Mouse (Mus musculus): ENCODE measurements around the gene Tshz2. TPM values are rescaled to one million over a fixed set of nuclear protein-coding genes. Genes with fewer than 3 reads are reported as not detected.
"Not testable (repeated sequence)": the region's sequence is repeated elsewhere in the genome, so short reads cannot be mapped to it uniquely, and the experiment has no call there.

The Tshz2 gene
- total and polyA plus RNA-seq, 2 experiments from 2014 or later: 29.0 to 40.2 TPM

- Histone ChIP-seq H3K27ac (no peak overlapping the region), H3K9me3 (ENCODE audit: low read length) (no peaks in the 10 kb centered on the region), H3K9ac (replicated peaks; ENCODE audit: low read length) (no peak overlapping the region), H3K36me3 (ENCODE audit: insufficient read depth, low read length) (no peaks in the 10 kb centered on the region), H3K4me1 (ENCODE audit: insufficient read depth, low read length) (no peaks in the 10 kb centered on the region), H3K4me3 (ENCODE audit: low read length) (no peak overlapping the region), H3K4me2 (ENCODE audit: low read depth, low read length) (no peak overlapping the region), H3K27me3 (ENCODE audit: insufficient read depth, low read length) (no peaks in the 10 kb centered on the region)
- TF ChIP-seq CTCF (IDR thresholded peaks at IDR 0.05; ENCODE audit: low read depth): no peak
- ATAC-seq: no peak
- 59% methylated on average over 4 of the region's 4 CpGs for WGBS
- no peak for DNase-seq (ENCODE audit: low spot score)
Observed at GRCm38 (mm10) chr2:169777242-169777641, 144.4 kb downstream of the Tshz2 start.

- Histone ChIP-seq H3K27me3 (ENCODE audit: insufficient read depth, low read length) (no peaks in the 10 kb centered on the region), H3K4me3 (ENCODE audit: low read length) (no peak overlapping the region), H3K36me3 (ENCODE audit: insufficient read depth, low read length) (no peaks in the 10 kb centered on the region), H3K9me3 (ENCODE audit: low read length) (no peaks in the 10 kb centered on the region), H3K4me1 (ENCODE audit: insufficient read depth, low read length) (no peaks in the 10 kb centered on the region), H3K27ac (no peak overlapping the region), H3K9ac (replicated peaks; ENCODE audit: low read length) (no peak overlapping the region), H3K4me2 (ENCODE audit: low read depth, low read length) (no peak overlapping the region)
- TF ChIP-seq CTCF (IDR thresholded peaks at IDR 0.05; ENCODE audit: low read depth): no peak
- ATAC-seq (no peak), DNase-seq (ENCODE audit: low spot score) (no peak)
- 66% methylated on average over 2 of the region's 2 CpGs for WGBS
Observed at GRCm38 (mm10) chr2:169777764-169778163, 145.0 kb downstream of the Tshz2 start.

GRCm38 (mm10) chr2:169778740-169779345 is 146.0 kb downstream of the Tshz2 start:
- no peaks in the 10 kb centered on the region for H3K4me1 ChIP-seq (ENCODE audit: insufficient read depth, low read length)
- ATAC-seq (no peak), DNase-seq (ENCODE audit: low spot score) (no peak)
- no peak overlapping the region for H3K4me3 ChIP-seq (ENCODE audit: low read length)
- 90% methylated on average over 6 of the region's 6 CpGs for whole genome bisulfite sequencing
- TF ChIP-seq CTCF (IDR thresholded peaks at IDR 0.05; ENCODE audit: low read depth): no peak
- no peaks in the 10 kb centered on the region for H3K9me3 ChIP-seq (ENCODE audit: low read length)
- no peak overlapping the region for H3K27ac ChIP-seq
- H3K27me3 ChIP-seq (ENCODE audit: insufficient read depth, low read length): no peaks in the 10 kb centered on the region
- no peak overlapping the region for H3K4me2 ChIP-seq (ENCODE audit: low read depth, low read length)
- no peaks in the 10 kb centered on the region for H3K36me3 ChIP-seq (ENCODE audit: insufficient read depth, low read length)
- no peak overlapping the region for H3K9ac ChIP-seq (replicated peaks; ENCODE audit: low read length)

- H3K9ac ChIP-seq (replicated peaks; ENCODE audit: low read length); ATAC-seq; DNase-seq (ENCODE audit: low spot score): not testable (repeated sequence)
Observed at GRCm38 (mm10) chr2:169781671-169782070, 148.9 kb downstream of the Tshz2 start.

GRCm38 (mm10) chr2:169782874-169783680 is 150.3 kb downstream of the Tshz2 start:
- DNase-seq (ENCODE audit: low spot score) (no peak), ATAC-seq (no peak)
- no peak overlapping the region for H3K4me2 ChIP-seq (ENCODE audit: low read depth, low read length)
- H3K9ac ChIP-seq (replicated peaks; ENCODE audit: low read length): no peak overlapping the region
- no peaks in the 10 kb centered on the region for H3K27me3 ChIP-seq (ENCODE audit: insufficient read depth, low read length)
- no peaks in the 10 kb centered on the region; the same call in 1 of the 2 replicates for H3K4me1 ChIP-seq (ENCODE audit: insufficient read depth, low read length)
- no peak for TF ChIP-seq CTCF (IDR thresholded peaks at IDR 0.05; ENCODE audit: low read depth)
- no peaks in the 10 kb centered on the region for H3K9me3 ChIP-seq (ENCODE audit: low read length)
- WGBS: 77% methylated on average over 26 of the region's 26 CpGs
- H3K27ac ChIP-seq: no peak overlapping the region
- no peaks in the 10 kb centered on the region for H3K36me3 ChIP-seq (ENCODE audit: insufficient read depth, low read length)
- no peak overlapping the region for H3K4me3 ChIP-seq (ENCODE audit: low read length)

More at GRCm38 (mm10) chr2:169781671-169782070, 148.9 kb downstream of the Tshz2 start:
- not testable (repeated sequence) for H3K27me3 ChIP-seq (ENCODE audit: insufficient read depth, low read length); H3K4me3 ChIP-seq (ENCODE audit: low read length); H3K27ac ChIP-seq; H3K9me3 ChIP-seq (ENCODE audit: low read length); H3K4me2 ChIP-seq (ENCODE audit: low read depth, low read length); H3K4me1 ChIP-seq (ENCODE audit: insufficient read depth, low read length); H3K36me3 ChIP-seq (ENCODE audit: insufficient read depth, low read length)

- Histone ChIP-seq H3K4me2 (ENCODE audit: low read depth, low read length) (no peak overlapping the region), H3K4me1 (ENCODE audit: insufficient read depth, low read length) (no peaks in the 10 kb centered on the region; the same call in 1 of the 2 replicates), H3K36me3 (ENCODE audit: insufficient read depth, low read length) (no peaks in the 10 kb centered on the region), H3K9me3 (ENCODE audit: low read length) (no peaks in the 10 kb centered on the region), H3K27me3 (ENCODE audit: insufficient read depth, low read length) (no peaks in the 10 kb centered on the region), H3K4me3 (ENCODE audit: low read length) (no peak overlapping the region), H3K9ac (replicated peaks; ENCODE audit: low read length) (no peak overlapping the region), H3K27ac (no peak overlapping the region)
- no peak for TF ChIP-seq CTCF (IDR thresholded peaks at IDR 0.05; ENCODE audit: low read depth)
- ATAC-seq (no peak), DNase-seq (ENCODE audit: low spot score) (no peak)
- 91% methylated on average over 2 of the region's 2 CpGs for WGBS
Observed at GRCm38 (mm10) chr2:169783681-169784033, 150.8 kb downstream of the Tshz2 start.

- TF ChIP-seq CTCF (IDR thresholded peaks at IDR 0.05; ENCODE audit: low read depth): no peak
- ATAC-seq: no peak
- Histone ChIP-seq H3K4me2 (ENCODE audit: low read depth, low read length) (no peak overlapping the region), H3K27ac (no peak overlapping the region), H3K4me3 (ENCODE audit: low read length) (no peak overlapping the region), H3K36me3 (ENCODE audit: insufficient read depth, low read length) (no peaks in the 10 kb centered on the region), H3K4me1 (ENCODE audit: insufficient read depth, low read length) (peaks cover 4% of the 10 kb centered on the region; the same call in 1 of the 2 replicates), H3K9me3 (ENCODE audit: low read length) (no peaks in the 10 kb centered on the region), H3K9ac (replicated peaks; ENCODE audit: low read length) (no peak overlapping the region), H3K27me3 (ENCODE audit: insufficient read depth, low read length) (no peaks in the 10 kb centered on the region)
- WGBS: 63% methylated on average over 5 of the region's 5 CpGs
- DNase-seq (ENCODE audit: low spot score): no peak
Observed at GRCm38 (mm10) chr2:169787381-169787780, 154.6 kb downstream of the Tshz2 start.

Data from hindbrain, postnatal 0 days (tissue).